Mouse (Mus musculus) right cerebral cortex, postnatal 36 days (tissue): ENCODE data around the gene Dchs1.
"Not testable (repeated sequence)": the region's sequence is repeated elsewhere in the genome, so short reads cannot be mapped to it uniquely, and the experiment has no call there.

Experiments used
- DNase-seq, 2 experiments: peaks; one replicate each; pipeline ENCODE4 v3.0.0; 2022; ENCODE audit warnings: low spot score in 2 of 2, mixed read lengths in 1 of 2

Dchs1 gene

DNA sequence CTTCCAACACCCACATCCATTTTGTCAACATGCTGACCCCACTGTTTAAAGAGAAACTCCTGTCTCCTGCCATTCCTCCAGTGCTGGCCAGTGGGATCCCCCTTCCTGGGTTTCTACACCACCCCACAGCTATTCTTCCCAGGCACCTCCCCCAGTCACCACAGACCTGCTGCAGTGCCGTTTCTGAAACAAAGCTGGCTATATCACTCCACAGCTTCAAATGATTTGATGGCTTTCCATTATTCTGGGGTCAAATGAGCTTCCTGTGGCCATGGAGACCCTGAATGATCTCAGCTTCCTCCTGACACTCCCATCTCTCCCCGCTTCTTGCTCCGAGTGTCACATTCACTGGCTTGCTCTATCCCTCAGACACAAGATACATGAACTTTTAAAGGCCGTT, 2.9 kb downstream of the Dchs1 start:
- DNase-seq, result no peak

DNA sequence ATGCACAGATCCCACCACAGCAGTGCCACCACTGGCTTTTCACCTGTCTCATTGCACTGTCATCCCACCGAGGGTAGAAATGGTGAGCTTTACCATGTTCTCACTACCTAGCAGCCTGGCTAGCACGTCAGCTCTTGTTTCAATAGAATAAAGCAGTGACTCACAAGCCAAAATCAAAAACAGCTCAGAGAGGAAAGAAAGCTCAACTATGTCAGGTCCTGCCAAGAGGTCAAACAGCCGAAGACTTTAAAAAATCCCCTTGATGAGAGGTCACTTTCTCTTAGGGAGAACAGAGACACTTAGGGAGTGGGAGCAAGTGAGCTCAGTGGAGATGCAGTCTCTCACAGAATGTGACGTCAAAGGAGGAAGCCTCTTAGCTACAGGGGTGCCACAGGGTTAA, 3.6 kb downstream of the Dchs1 start:
- DNase-seq, result no peak

DNA sequence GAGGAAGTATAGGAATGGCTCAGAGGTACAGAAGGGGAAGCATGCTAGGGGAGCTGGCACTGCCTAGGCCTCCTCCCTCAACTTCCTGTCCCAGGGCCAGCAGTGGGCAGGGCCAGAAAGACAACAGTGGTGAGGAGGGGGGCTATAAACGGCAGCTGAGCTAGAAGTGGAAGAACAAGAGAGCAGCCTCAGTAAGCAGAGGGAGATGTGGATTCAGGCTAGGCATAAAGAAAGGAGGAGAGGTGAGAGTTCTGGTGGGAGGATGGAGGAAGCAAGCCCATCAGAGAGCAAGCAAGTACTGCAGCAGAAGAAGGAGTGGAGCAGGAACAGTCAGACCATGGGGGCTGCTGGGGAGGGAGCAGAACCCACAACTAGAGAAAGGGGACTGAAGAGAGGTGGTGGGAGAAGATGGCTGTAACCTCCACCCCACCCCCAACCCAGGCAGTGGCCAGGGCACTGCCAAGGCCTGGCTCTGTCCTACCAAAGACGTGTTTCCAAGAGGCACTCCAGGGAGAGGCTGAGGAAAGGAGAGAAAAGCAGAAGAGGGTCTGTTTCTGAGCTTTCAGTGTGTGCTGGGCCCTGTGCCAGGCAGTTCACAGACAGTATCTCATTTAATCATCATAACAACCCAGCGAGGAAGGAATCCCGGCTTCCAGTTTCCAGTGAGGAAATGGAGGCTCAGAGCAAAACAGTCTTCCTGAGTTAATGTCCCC, 8.7 kb downstream of the Dchs1 start:
- no peak for DNase-seq

DNA sequence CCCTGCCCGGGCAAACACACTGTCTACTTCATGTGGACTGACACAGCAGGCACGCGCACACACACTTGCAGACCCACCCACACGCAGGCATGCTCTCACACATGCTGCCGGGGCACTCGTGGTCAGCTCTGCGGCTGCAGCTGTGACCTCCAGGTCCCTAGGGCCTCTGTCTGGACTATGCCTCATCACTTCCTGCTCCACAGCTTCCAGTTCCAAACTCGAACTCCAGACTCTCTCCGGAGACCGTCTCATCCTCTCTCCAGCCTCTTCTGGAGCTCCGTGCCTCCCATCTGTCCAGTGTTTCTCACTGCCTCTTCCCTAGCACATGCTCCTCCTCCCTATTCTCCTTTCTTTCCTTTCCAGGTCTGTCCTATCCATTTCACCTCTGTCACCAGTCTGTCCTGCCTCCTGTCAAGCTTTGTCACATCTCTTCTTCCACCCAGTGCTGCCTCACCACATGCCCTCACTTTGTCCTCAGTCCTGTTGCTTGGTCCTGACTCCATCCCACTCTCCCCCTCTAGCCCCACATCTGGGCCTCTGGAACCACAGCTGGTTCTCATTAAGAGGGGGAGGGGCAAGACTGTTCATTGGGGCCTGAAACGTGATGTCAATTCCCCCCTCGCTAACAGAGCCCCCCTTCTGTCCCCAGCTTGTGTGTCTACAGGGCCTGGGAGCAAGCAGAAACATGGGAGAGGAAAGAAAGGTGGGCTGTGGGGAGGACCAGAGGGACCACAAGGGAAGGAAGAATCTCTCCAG, 9.5 kb downstream of the Dchs1 start:
- DNase-seq, result no peak

DNA sequence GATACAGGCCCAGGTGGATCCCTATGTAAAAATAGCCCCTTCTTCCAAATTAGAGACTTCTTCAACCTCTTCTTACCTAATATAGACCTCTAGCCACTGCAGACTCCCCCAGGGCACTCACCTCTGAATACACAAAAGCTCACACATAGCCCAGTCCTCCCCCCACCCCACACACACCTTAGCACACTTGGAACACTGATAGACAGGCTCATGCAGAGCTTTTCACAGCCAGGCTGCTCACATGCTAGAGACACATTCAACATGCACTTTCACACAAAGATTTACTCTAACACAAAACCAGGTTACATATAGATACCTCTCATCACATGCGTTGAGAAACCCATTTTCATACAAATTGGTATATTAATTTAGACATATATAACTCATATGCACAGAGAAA, 10.1 kb downstream of the Dchs1 start:
- DNase-seq, result no peak

DNA sequence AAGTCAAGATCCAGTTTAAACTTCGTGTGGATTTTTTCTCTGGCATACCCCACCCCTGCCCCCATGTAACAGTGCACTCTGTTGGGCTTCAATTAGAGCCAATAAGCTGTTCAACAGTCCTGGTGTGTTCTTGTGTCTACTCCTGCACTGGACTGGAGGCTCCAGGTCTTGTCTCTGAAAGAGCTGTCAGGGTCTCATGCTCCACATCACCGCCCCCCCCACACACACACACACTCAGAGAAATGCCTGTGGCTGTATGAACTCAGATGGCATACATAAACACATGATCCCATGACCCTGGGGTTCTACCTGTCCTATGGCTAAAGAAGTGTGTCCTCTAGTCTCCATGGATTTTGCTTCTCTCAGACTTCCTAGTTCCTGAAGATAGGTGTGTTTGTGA, 11.4 kb downstream of the Dchs1 start:
- DNase-seq, result no peak

DNA sequence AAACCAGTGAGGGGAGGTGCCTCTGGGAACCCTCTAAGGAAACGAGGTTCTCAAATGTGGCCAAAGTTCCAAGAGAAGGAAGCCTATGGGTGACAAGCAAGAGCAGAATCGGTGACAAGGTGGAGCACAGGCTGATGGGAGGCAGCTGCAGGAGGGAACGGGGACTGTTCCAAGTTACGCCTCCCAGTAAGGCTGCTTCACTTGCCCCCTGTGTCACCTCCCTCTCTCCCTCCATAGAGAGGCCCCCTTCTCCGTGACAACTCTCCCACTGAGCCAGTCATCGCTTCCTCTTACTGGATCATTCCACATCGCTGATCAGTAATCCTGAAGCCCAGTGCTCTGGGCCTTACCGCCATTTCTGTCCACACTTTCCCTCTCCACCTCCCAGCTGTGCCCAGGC, 12.8 kb downstream of the Dchs1 start:
- DNase-seq, result no peak

DNA sequence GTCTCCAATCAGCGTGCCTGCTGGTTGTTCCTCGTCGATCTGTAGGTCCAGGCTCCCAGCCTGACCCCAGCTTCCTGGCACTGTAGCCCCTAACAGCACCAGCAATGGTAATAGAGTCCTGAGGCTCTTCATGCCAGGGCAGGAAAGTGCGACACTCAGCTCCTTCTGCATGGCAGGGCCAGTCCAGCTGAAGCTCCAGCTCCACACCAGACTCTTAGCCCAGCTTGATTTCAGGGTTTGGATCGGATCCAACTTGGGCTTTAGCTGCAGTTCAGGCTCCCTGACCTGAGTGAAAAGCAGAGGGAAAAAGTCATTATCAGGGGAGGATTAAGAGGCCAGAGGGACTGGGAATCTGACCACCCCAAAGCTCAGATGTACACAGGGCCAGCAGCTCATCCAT, 14.4 kb downstream of the Dchs1 start:
- DNase-seq, result no peak

DNA sequence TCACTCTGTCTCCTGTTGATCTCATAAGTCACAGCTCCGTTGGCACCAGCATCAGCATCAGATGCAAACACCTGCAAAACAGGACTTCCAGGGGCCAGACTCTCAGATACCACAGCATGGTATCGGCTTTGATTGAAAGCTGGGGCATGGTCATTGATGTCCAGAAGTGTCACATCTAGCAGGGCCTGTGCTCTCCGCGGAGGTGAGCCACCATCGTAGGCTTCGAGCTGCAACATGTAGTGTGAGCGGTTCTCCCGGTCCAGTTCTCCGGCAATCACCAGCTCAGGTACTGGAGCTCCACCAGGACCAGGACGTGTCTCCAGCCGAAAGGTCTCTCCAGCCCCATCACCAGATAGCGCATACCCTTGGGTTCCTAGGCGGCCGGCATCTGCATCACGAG, 15.1 kb downstream of the Dchs1 start:
- DNase-seq, result no peak

DNA sequence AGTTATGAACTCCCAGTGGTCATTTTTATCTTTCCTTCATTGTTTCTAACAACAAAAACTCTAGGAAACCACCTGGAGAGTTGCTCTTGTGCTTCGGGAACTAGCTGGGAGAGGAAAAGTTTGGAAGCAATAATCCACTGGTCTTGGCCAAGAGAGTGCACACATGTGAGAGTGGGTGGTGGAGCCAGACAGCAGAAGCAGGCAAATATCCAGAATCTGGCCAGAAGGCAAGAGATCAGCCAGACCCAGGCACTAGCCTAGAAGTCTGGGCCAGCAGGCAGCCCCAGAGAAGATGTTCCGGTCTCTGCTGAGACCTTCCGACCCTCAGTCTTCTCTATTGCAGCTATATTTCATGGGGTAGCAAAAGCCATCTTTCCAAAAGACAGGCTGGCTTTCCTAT, 17.5 kb downstream of the Dchs1 start:
- no peak for DNase-seq

DNA sequence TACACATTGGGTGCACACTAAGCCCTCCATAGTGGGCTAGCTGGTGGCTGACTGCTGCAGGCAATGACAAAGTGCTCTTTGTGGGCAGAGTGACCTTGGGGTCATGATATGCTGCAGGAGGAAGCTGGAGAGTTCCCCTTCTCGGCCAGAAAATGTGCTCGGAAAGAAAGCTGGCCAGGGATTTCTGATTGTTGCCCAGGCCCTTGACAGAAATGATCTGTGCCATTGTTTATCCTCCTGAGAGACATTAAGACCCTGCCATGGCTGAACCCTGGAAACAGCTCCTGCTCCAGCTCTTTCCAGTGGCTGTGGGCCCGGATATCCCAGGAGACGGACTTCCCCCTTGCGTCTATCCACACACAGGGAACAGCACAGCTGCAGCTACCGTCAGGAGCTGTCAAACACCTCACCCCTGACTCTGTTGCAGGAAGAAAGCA, 19.7 kb downstream of the Dchs1 start:
- no peak for DNase-seq

DNA sequence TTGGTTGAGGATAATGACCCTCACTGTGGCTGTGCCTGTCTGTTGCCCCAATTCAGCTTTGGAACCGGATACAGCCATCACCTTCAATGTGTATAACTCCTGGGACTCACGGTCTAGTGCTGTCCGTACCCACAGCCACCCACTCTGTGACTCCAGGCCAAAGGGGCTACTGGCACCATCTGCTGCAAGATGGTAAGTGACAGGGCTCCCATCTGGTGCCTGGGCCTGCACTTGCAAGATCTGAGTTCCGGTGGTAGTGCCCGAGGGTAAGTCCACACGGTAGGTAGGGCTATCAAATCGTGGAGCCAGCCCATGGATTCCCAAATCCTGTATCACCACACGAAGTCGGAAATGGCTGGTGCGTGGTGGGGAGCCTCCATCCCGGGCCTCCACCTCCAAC, 23.1 kb downstream of the Dchs1 start:
- DNase-seq, result no peak

DNA sequence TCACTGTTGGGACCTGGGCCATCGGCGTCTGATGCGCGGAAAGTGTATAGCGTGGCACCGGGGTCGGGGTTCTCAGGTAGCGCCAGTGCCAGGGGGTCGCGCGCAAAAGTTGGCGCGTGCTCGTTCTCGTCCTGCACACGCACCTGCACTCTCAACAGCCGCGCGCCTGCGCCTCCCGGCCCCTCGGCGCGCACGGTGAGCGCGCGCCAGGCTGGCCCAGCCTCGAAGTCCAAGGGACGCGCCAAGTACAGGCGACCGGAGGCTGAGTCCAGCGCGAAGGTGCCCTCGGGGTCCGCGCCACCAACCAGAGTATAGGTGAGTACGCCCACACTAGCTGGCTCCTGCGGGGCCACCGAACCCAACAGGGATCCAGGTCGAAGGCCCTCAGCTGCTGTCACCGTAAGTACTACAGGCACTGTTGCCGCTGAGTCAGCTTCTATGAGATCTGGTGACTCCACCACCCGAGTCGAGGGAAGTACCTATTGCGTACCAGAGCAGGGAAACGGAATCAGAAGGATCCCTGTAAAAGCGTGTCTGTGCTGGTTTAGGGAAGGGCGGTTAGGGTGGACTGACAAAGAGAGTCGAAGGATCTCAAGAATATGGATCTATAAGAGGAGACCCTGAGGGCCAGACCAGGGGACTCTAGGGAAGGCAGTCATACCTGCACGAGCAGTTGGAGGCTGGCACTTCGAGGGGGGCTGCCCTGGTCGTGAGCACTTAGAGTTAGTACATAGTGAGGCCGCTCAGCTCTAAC, 24.8 kb downstream of the Dchs1 start:
- no peak for DNase-seq

DNA sequence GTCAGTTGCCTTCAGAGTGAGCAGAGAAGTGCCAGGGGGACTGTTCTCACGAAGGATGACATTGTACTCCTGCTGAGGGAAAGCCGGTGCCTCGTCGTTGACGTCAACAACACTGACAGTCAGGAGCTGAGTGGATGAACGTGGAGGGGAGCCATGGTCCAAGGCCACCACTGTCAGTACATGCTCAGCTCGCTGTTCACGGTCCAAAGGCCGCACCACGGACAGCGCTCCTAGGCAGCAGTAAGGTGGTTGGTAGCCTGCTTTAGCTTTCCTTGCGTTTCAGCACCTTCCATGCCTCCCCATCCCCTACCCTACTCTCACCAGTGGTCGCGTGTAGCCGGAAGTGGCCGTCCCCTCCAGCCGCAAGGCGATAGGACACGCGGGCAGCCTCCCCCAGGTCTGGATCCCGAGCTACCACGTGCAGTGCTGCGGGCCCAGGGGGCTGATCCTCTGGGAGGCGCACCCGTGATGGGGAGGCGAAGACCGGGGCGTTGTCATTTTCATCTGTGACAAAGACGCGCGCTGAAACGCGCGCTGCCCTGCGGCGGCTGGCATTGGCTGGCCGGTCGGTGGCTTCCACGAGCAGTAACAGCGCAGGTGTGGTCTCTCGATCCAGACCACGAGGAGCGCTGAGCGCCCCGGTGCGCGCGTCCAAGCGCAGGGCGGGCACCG, 25.5 kb downstream of the Dchs1 start:
- no peak for DNase-seq

DNA sequence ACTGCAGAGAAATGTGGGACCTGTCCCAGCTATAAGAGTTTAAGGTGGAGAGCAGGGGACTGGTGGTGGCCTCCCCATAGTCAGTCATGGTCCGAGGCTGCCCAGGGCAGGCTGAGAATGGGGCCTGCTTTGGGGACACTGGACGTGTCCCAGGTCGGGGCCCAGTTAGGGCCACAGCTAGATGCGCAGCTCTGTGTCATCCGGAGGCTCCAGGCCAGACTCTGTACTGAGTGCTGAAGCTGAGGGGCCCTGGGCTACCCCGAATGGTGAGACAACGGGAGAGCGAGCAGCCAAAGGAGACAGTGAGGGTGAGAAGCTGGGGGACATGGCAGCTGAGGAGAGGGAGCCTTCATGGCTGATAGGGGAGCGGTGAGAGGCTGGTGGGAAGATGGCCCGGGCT, 34.2 kb downstream of the Dchs1 start:
- DNase-seq, result no peak

DNA sequence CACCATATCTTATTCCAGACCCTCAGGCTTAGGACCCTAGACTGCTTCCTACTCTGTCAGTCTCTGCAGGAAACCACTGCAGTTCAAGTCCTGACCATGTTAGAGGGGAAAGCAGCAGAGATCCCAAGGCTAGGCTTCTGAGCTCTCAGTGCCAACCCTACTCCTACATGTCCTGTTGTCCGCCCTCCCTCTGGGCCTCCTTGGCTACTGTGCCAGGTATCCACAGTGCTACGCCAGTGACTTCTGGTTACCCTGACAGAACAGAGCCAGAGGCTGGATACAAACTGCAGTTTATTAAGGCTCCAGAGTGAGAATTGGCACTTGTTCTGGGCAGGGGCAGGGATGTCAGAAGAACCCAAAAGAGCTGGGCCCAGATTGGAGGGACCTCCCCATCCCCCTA, 34.7 kb downstream of the Dchs1 start:
- DNase-seq, result no peak

DNA sequence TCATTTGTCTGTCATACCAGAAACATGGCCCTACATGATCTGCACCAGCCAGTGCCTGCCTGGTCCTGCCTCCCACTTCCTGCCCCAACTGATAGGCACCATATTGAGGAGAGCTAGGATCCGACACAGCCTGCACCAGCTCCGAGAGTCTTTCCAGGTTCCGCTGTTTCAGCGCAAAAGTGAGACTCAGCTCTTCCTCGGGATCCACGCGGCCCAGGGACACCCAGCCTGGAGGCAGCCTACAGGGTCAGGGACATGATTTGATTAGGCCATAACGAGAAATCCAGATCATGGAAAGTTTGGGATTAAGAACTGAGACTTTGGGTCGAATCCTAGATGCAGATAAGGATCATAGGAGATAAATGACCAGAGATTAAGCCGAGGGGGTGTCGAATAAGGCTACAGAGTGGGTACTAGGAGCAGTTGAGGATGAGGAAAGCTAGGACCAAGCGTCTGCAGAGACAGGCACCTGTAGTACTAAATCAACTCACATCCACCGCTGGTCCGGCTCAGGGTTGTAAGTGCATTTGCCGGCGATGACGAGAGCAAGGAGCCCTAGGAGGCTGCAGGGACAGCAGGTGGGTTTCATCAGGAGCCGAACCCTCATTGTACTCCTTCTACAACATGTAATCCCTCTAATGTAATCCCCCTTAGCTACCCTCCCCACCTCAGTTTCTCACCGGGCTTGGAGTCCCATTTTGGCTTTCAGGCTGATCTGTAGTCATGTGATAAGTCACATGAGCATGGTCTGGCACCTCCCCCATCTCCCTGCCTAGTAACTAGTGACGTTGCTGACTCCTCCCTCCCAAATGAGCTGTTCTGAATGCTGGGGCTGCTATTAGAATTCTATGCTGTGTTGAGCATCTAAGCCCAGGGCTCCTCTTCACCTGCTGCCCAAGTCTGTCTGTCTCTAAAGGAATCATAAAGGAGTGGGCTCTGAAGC, 35.7 kb downstream of the Dchs1 start, which contains the start of gene Tpp1:
Gene Tpp1, minus strand, starts transcription at position 745 of the 943 bp plus-strand sequence.
- peak; percentile 93 to 96 for DNase-seq

DNA sequence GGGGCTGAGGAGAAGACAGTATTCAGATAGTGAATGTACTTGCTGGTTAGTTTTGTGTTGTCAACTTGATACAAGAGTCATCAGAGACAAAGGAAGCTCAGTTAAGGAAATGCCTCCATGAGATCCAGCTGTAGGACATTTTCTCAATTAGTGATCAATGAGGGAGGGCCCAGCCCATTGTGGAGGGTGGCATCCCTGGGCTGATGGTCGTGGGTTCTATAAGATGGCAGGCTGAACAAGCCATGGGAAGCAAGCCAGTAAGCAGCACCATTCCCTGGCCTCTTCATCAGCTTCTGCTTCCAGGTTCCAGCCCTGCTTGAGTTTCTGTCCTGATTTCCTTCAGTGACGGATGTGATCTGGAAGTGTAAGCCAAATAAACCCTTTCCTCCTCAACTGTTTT, 39.7 kb downstream of the Dchs1 start:
- DNase-seq, result no peak

DNA sequence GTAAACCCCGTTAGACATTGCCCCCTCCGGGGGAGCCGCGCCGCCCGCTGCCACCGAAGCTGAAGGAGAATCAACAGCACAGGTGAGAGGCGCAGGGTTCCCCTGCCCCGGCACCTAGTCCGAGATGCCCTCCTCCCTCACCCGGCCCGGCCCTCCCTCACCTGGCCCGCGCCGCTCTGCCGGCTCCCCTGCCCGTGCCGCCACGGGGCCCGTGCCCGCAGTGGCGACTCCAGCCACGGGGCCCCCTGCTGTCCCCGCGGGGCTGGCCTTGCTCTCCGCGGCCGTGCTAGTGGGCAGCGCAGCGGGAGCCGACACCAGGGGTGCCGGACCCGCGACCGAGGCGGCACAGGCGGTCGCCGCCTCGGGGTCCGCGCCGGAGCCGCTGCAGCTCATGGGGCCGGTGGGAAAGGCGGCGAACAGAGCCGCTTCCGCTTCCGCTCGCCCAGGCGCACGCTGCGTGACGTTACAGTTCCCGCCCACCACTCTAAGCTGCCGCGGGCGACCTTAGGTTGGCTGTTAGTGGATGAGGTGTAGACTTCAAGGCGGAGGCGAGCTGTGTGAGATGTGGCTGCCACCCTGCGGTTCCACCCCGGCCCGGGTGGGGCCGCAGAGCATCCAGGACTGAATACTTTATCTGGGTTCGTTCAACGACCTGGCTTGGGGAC, 43.4 kb downstream of the Dchs1 start, which contains the start of gene Taf10:
Gene Taf10, minus strand, starts transcription at position 436 of the 665 bp plus-strand sequence.
- DNase-seq, result peak; percentile 85 to 88

DNA sequence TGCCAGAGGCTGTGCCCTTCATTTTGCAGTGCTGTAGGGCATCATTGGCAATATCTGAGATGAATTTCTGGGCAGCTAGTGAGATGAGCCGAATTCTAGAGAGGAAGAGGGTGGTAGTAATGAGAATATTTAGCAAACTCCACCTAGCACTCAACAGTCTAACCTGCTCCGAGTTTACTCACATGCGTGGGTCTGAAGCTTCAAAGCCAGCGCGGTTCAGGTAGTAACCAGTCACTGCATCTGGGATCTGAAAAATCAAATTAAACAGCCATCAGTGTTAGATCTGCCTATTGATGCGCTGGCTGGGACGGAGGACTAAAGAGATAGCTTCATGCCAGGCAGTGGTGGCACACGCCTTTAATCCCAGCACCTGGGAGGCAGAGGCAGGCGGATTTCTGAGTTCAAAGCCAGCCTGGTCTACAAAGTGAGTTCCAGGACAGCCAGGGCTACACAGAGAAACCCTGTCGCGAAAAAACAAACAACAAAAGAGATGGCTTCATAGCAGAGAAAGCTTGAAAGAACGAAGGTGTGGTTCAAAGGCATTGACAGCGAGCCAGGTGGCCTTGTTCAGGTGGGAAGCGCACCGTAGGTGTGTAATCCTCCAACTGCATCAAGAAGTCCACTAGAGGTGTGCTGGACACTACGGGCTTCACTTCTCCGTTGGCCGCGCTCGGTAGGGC, 44.1 kb downstream of the Dchs1 start:
- not testable (repeated sequence) for DNase-seq
